Mouse (Mus musculus): ENCODE measurements around the gene Lypd9.
"Not testable (repeated sequence)": the region's sequence is repeated elsewhere in the genome, so short reads cannot be mapped to it uniquely, and the experiment has no call there.

The Lypd9 gene

GRCm38 (mm10) chr11:58452759-58453158 is at the start of gene Lypd9:
Gene Lypd9 (minus strand): TSS chr11:58452923.
- DNase-seq (ENCODE audit: low spot score), result no peak

GRCm38 (mm10) chr11:58502472-58502871 is 49.7 kb upstream of the Lypd9 start, which contains the start of gene Olfr331:
Gene Olfr331 (minus strand): TSS chr11:58502572.
- not testable (repeated sequence) for DNase-seq (ENCODE audit: low spot score)

DNA sequence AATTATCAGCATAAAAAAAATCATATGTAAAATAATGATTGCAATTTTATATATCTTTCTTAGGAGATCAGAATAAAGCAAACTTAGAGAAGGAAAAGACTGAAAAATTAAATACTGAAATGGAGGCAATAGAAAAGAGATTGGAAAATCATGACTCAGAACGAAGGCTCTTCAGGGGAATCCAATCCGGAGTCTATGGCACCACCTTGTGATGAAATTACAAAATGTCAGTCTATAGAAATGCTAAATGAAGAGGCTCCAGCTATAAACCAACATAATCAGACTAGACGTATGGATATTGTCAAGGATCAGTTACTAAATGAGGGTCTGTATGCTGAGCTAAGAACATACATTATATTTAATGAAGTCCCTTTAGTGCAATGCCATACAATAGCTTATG is 46.6 kb upstream of the Lypd9 start:
- no peak for DNase-seq (ENCODE audit: low spot score)

DNA sequence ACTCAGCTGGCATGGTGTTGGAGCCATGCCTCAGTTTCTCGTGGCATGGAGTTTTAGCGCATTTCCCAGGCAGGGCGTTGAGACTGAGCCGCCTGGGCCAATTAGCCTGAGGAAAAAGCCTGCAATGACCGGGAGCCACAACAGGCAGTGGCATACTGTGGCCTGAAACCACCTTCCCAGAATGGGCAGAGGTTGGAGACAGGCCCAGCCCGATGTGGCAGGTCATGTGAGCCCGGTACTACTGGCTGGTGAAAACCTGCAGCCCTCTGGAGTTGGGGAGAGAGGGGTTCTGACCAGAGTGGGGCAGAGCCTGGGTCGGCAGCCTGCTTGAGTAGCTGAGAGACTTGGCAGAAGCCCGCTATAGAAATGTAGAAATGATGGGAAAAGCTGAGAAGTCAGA is 46.0 kb upstream of the Lypd9 start:
- no peak for DNase-seq (ENCODE audit: low spot score)

- DNase-seq (ENCODE audit: low spot score), result no peak
Observed at GRCm38 (mm10) chr11:58492455-58492854, 39.7 kb upstream of the Lypd9 start, which contains the start of gene Olfr332. Gene Olfr332 (minus strand): TSS chr11:58492555.

GRCm38 (mm10) chr11:58462170-58462569 is 9.4 kb upstream of the Lypd9 start, which contains the start of gene Olfr30:
Gene Olfr30 (minus strand): TSS chr11:58462270.
- DNase-seq (ENCODE audit: low spot score), result no peak

DNA sequence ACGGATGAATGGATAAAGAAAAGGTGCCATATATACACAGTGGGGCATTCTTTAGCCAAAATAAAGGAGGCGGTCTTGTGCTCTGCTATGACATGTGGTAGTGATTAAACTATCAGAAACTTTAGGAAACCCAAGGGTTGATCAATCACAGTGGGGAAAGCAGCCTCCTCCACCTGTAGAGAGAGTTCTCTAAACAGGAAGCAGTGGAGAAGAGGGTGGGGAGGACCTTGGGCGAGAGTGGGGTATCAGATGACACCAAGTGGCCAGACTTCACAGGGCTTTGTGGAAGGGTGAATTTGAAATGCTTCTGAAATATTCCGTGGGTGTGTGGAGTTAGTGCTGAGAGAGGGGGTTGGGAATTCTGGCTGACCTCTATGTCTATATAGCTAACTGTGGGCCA is 869 bp upstream of the Lypd9 start:
- DNase-seq (ENCODE audit: low spot score), result no peak

GRCm38 (mm10) chr11:58437866-58438265 is 14.9 kb downstream of the Lypd9 start:
- DNase-seq (ENCODE audit: low spot score), result no peak

GRCm38 (mm10) chr11:58432259-58432658 is 20.5 kb downstream of the Lypd9 start, which contains the start of gene Gm12253:
Gene Gm12253 (plus strand): TSS chr11:58432559.
- DNase-seq (ENCODE audit: low spot score), result no peak

DNA sequence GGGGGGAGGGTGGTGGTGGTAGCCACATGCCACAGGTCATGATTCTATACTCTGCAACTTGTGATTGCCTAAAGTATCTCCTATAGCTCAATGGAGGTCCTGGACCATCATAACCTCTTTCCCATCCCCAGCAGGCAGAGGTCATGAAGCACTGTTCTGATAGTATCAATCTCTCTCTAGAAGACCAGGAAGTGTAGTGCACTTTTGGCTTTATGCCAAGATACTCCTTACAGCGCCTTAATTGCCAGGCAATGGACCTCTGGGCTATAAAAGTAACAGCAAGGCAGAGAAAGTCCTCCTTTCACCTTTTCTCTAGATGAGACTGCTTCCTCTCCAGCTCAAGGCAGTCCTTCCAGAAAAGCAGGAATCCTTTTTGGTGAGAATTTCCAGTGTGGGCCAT is 31.9 kb downstream of the Lypd9 start, which contains the start of gene 1810065E05Rik:
1810065E05Rik (plus strand) TSS at position 297 of the 400 bp plus-strand sequence.
- no peak for DNase-seq (ENCODE audit: low spot score)

- DNase-seq (ENCODE audit: low spot score), result peak; percentile 12
Observed at GRCm38 (mm10) chr11:58418336-58418735, 34.4 kb downstream of the Lypd9 start.

- no peak for DNase-seq (ENCODE audit: low spot score)
Observed at GRCm38 (mm10) chr11:58408066-58408465, 44.7 kb downstream of the Lypd9 start.

GRCm38 (mm10) chr11:58400655-58401054 is 52.1 kb downstream of the Lypd9 start:
- no peak for DNase-seq (ENCODE audit: low spot score)

DNA sequence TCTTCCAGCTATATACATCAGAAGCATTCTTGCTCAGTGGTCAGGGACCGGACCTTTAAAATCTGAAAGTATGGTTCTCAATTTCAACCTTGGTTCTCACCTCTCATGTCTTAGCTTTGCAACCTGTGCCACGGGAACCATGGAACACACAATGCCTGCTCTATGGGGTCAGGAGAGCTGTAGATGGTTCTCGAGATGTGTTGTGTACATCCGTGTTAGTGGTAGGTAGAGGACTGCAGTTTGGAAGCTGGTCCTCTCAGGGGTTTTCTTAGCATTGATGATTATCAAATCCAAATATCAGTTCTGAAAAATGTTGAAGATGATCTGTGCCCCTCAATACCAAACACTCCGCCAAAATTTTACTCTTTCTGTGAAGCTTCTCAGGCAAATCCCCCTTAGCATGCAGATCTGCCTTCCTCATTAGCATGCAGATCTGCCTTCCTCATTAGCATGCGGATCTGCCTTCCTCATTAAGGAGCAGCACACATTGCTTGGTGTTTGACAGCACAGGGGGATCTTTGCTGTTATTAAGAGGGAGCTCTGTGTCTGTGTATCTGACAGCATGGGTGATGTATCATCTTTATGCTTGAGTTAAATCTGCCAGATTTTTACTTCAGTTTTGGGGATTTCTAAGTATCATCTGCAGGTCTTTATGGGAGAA is 52.6 kb downstream of the Lypd9 start:
- no peak for DNase-seq (ENCODE audit: low spot score)

All from layer of hippocampus, adult 11-12 months (tissue).